7 mouse cellular contexts compared by ENCODE assay signal in the genomic region with DNA sequence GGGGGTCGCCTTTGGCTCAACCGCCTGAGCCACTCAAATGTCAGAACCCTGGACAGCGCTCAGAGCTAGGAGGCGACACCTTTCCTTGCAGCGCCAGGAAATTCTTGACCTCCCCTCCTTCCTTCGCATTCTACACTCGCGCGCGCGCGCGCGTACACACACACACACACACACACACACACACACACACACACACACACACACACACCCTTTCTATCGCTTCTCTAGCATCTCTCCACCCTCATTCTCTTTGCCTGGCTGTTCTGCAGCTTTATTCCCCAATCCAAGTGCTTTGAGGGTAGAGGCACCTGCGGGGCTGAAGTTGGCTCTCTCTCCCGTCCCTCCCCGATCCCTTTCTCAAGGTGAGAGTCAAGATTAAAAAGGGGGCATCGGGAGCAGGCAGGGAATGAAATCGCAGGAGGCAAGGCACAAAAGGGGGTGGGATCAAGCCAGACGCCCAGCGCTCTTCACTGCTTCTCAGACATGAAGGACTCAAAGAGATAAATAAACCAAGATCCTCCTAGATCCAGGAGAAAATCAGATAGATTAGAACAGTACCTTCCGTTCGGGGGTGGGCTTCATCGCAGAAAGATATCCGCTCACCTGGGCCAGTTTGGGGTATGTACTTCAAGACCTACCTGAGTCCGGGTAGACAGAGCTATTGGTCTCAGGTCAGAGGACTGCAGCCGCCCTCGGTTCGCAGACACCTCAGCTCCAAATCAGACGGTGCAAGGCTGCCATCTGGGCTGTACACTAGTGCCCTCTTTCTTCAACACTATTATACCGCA. TPM values are rescaled to one million over a fixed set of nuclear protein-coding genes. Genes with fewer than 3 reads are reported as not detected.
DNase-seq lines count a peak whose midpoint lies in the region; ATAC-seq and TF ChIP-seq lines count a peak whose summit lies in the region.

A gene (minus strand): TSS at position 746 of the 788 bp plus-strand sequence.

- TF ChIP-seq CTCF in layer of hippocampus, adult 2 months (conservative IDR thresholded peaks at IDR 0.05) = peak; percentile 64
- peak; percentile 71 for TF ChIP-seq CTCF in midbrain, postnatal 0 days (IDR thresholded peaks at IDR 0.05)

- DNase-seq in lung, postnatal 14 days = peak; percentile 4
- no peak for DNase-seq in lung, postnatal 25 days (ENCODE audit: low spot score)
- peak; percentile 90 for DNase-seq in cerebellum, adult 9-10 months
- peak in 1 of 2 experiments; percentile 71 for DNase-seq in frontal cortex, adult 2 months (ENCODE audit: extremely low spot score in 1 of 2, low spot score in 1 of 2)
- peak; percentile 43 to 60 for DNase-seq in layer of hippocampus, adult 2 months (ENCODE audit: low spot score in 2 of 2)
- DNase-seq in midbrain, postnatal 0 days (ENCODE audit: low spot score) = peak; percentile 75
- no peak for DNase-seq in c-Kit-positive CD71-positive TER-119-positive erythroid progenitor cells, embryonic 14.5 days (ENCODE audit: low spot score)

- no peaks in the 10 kb centered on the region for H3K9me3 ChIP-seq in midbrain, postnatal 0 days (ENCODE audit: low read length)

- H3K36me3 ChIP-seq in midbrain, postnatal 0 days (ENCODE audit: insufficient read depth, low read length) = no peaks in the 10 kb centered on the region

- 2% methylated on average over 26 of the region's 32 CpGs for WGBS in midbrain, postnatal 0 days

- ATAC-seq in midbrain, postnatal 0 days (ENCODE audit: low FRiP score) = peak; percentile 89

- H3K4me3 ChIP-seq in layer of hippocampus, adult 2 months = peak within 1 kb of the TSS; percentile 67
- H3K4me3 ChIP-seq in midbrain, postnatal 0 days (ENCODE audit: low read depth, low read length) = peak within 1 kb of the TSS; percentile 57

- H3K4me2 ChIP-seq in midbrain, postnatal 0 days (ENCODE audit: low read depth, low read length, poor library complexity, severe bottlenecking) = peak within 1 kb of the TSS; percentile 67

- peak within 1 kb of the TSS; percentile 48 for H3K9ac ChIP-seq in midbrain, postnatal 0 days (replicated peaks; ENCODE audit: low read length, poor library complexity, severe bottlenecking)

- peak within 1 kb of the TSS; percentile 94 for H3K27ac ChIP-seq in layer of hippocampus, adult 2 months
- H3K27ac ChIP-seq in midbrain, postnatal 0 days (ENCODE audit: low read depth, low read length) = no peak within 1 kb of the TSS

- no peaks in the 10 kb centered on the region for H3K27me3 ChIP-seq in midbrain, postnatal 0 days (ENCODE audit: insufficient read depth, low read length)

- H3K4me1 ChIP-seq in midbrain, postnatal 0 days (ENCODE audit: insufficient read depth, low read length) = peaks cover 5% of the 10 kb centered on the region; the same call in 1 of the 2 replicates

RNA-seq across cellular contexts. Expression of the gene that starts here (rescaled TPM):
- polyA plus RNA-seq in frontal cortex, adult 2 months (2012; rRNA removed) = 23.9 and 27.5 TPM in 2 replicates
- 10 to 100 TPM; 77.9 to 78.1 TPM for total RNA-seq in layer of hippocampus, adult 2 months (2021)
- 27.4 and 30.1 TPM in 2 replicates for total RNA-seq in midbrain, postnatal 0 days (2014; rRNA removed)
- polyA plus RNA-seq in midbrain, postnatal 0 days (2015; fragmentation: Nextera tagmentation; extraction: Ambion mirVana) = 14.8 and 16.5 TPM in 2 replicates

Comparison
In these comparisons a context has a peak if more than half of its experiments do, and no peak if none do; other contexts are left out.
1. DNase-seq: peak in lung, postnatal 14 days (single experiment), cerebellum, adult 9-10 months (single experiment), layer of hippocampus, adult 2 months (2 of 2) and midbrain, postnatal 0 days (single experiment); none in lung, postnatal 25 days (single experiment) and c-Kit-positive CD71-positive TER-119-positive erythroid progenitor cells, embryonic 14.5 days (single experiment).